Mouse (Mus musculus) lung, postnatal 0 days (tissue): ENCODE measurements at regions not wholly inside any gene's neighbourhood (a gene's known extent, or its start where the extent isn't known, plus 50 kb on each side); places are given as distances from the start of the nearest gene placed in this dataset.

Source experiments
- CTCF ChIP-seq: IDR thresholded peaks from 2 replicates; pipeline ENCODE4 v1.5.1; 2016; ENCODE audit warnings: antibody characterized with exemption, mild to moderate bottlenecking
- EP300 ChIP-seq: IDR thresholded peaks from 2 replicates; pipeline ENCODE4 v1.6.1; 2016; ENCODE audit warnings: antibody characterized with exemption, mild to moderate bottlenecking, control low read depth

- TF ChIP-seq CTCF (no peak), EP300 (no peak)
These were observed 78.7 kb downstream of the Arf2 start for GRCm38 (mm10) chr11:104045216-104045615.
